Mouse (Mus musculus) heart, adult 2 months (tissue): Measurements from ENCODE around the gene Arhgef2.

Experiments used
- CTCF ChIP-seq: fragments of 200-600 bp; IDR thresholded peaks from 2 replicates; pipeline ENCODE4 v1.8.1; 2022; ENCODE audit warnings: antibody characterized with exemption, mild to moderate bottlenecking, moderate library complexity
- EP300 ChIP-seq: fragments of 200-500 bp; IDR thresholded peaks from 2 replicates; pipeline ENCODE4 v1.6.1; 2011; ENCODE audit warnings: low read depth, low read length, control low read depth; ENCODE audit not compliant: insufficient read depth

- TF ChIP-seq EP300 (no peak), CTCF (no peak)
Measured at GRCm38 (mm10) chr3:88578498-88579424, 27.0 kb upstream of the Arhgef2 start.
